Mouse (Mus musculus): ENCODE measurements at regions not wholly inside any gene's neighbourhood (a gene's known extent, or its start where the extent isn't known, plus 50 kb on each side); places are given as distances from the start of the nearest gene placed in this dataset.

- peaks cover 51% of the 10 kb centered on the region for H3K4me1 ChIP-seq (ENCODE audit: control insufficient read depth, insufficient read depth, low read length)
Observed at GRCm38 (mm10) chr6:31080279-31080678, 121.4 kb upstream of the Klf14 start.

GRCm38 (mm10) chr6:31080691-31081090 is 121.8 kb upstream of the Klf14 start:
- TF ChIP-seq CTCF (IDR thresholded peaks at IDR 0.05; ENCODE audit: borderline replicate concordance, insufficient read depth, low read length) (no peak), POLR2A (IDR thresholded peaks at IDR 0.05; ENCODE audit: low read depth, low read length) (0 out of 2 replicates have a peak, but pooled peaks have one; percentile 20)
- Histone ChIP-seq H3K4me1 (ENCODE audit: control insufficient read depth, insufficient read depth, low read length) (peaks cover 51% of the 10 kb centered on the region), H3K27ac (ENCODE audit: insufficient read depth, low read length) (peak overlapping the region; percentile 97), H3K4me3 (ENCODE audit: insufficient read depth, low read length) (no peak overlapping the region)

More at GRCm38 (mm10) chr6:31080279-31080678, 121.4 kb upstream of the Klf14 start:
- TF ChIP-seq POLR2A (IDR thresholded peaks at IDR 0.05; ENCODE audit: low read depth, low read length) (no peak), CTCF (IDR thresholded peaks at IDR 0.05; ENCODE audit: borderline replicate concordance, insufficient read depth, low read length) (no peak)
- H3K4me3 ChIP-seq (ENCODE audit: insufficient read depth, low read length): no peak overlapping the region
- peak overlapping the region; percentile 97 for H3K27ac ChIP-seq (ENCODE audit: insufficient read depth, low read length)

DNA sequence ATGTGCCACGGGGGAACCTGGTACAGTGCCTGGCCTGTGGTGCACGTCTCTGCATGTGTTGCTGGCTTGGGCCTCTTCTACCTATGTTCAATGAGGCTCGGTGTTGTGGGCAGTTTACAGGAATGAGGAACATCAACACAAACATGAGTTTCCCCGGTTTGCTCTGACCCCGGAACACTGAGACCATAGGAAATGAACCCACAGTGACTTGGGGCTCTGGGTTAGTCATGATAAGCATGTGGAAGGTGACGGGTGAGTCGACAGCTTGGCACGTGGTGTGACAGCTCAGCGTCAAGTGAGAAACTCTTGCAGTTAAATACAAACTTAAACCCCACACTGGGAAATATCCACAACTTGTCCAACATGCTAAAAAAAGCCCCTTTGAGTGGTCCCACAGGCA is 122.4 kb upstream of the Klf14 start:
- Histone ChIP-seq H3K4me1 (ENCODE audit: control insufficient read depth, insufficient read depth, low read length) (peaks cover 48% of the 10 kb centered on the region), H3K4me3 (ENCODE audit: insufficient read depth, low read length) (no peak overlapping the region), H3K27ac (ENCODE audit: insufficient read depth, low read length) (peak overlapping the region; percentile 97)
- TF ChIP-seq CTCF (IDR thresholded peaks at IDR 0.05; ENCODE audit: borderline replicate concordance, insufficient read depth, low read length): no peak
- 0 out of 2 replicates have a peak, but pooled peaks have one; percentile 14 for TF ChIP-seq POLR2A (IDR thresholded peaks at IDR 0.05; ENCODE audit: low read depth, low read length)

DNA sequence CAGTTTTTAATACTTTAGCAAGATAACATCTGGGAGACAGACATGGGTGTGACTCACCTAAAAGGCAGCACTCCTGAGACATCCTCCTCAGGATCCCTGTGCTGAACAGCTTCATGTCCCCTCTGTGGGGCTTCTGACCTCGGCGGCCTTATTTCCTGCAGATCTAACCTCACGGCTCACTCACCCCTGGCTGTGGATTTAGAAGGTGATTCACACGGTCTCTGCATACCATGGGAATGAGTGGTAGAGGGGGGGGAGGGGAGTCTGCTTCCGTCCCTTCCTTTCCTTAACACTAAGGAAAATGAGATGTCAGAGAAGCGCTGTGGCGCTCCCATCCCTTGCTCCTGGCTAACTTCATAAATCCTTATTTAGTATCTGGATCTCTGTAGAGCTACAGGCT is 123.1 kb upstream of the Klf14 start:
- TF ChIP-seq POLR2A (IDR thresholded peaks at IDR 0.05; ENCODE audit: low read depth, low read length) (no peak), CTCF (IDR thresholded peaks at IDR 0.05; ENCODE audit: borderline replicate concordance, insufficient read depth, low read length) (no peak)
- H3K4me1 ChIP-seq (ENCODE audit: control insufficient read depth, insufficient read depth, low read length): peaks cover 42% of the 10 kb centered on the region
- H3K4me3 ChIP-seq (ENCODE audit: insufficient read depth, low read length): no peak overlapping the region
- H3K27ac ChIP-seq (ENCODE audit: insufficient read depth, low read length): peak overlapping the region; percentile 97

DNA sequence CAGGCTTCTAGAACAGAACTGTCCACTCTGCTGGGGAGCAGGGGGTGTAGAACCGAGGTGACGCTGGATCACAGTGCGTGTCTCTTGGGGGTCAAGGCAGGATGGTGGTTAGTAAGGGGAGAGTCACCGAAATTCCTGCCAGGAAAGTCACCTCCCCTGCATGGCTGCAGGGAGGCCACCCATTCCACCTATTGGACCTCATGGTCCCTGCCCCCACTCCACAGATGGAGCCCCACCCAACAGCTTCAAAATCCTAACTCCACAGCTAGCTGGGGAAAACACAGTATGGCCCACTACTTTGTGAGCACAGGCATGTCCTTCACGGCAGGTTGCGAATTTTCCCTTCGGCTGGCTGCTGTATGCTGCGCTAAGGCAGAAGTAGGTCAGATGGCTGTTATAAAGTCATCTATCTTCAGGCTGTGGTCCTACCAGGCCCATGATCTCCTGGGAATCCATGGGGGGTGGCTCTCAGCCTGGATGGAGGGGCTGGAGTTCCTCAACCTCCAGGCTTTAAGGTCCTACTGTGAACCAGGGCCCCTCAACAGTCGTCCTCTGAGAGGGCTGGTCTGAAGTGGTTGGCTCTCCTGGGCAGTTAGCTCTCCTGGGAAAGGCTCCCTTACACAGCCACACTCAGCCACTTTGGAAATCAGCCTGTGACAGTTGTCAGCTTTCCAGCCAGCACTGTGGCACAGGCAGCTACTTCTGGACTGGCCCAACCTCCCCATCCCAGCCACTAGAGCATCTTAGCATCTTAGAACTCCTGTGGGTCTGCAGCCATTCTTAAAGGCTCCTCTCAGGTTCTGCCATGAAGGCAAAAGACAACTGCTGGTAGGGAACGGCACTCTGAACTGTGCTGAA is 124.0 kb upstream of the Klf14 start:
- peak; percentile 69 for TF ChIP-seq POLR2A (IDR thresholded peaks at IDR 0.05; ENCODE audit: low read depth, low read length)
- no peak for TF ChIP-seq CTCF (IDR thresholded peaks at IDR 0.05; ENCODE audit: borderline replicate concordance, insufficient read depth, low read length)
- peak overlapping the region; percentile 97 for H3K27ac ChIP-seq (ENCODE audit: insufficient read depth, low read length)
- peaks cover 34% of the 10 kb centered on the region for H3K4me1 ChIP-seq (ENCODE audit: control insufficient read depth, insufficient read depth, low read length)
- H3K4me3 ChIP-seq (ENCODE audit: insufficient read depth, low read length): peak overlapping the region; percentile 14

- peaks cover 26% of the 10 kb centered on the region for H3K4me1 ChIP-seq (ENCODE audit: control insufficient read depth, insufficient read depth, low read length)
- H3K4me3 ChIP-seq (ENCODE audit: insufficient read depth, low read length): peak overlapping the region; percentile 28
- peak overlapping the region; percentile 97 for H3K27ac ChIP-seq (ENCODE audit: insufficient read depth, low read length)
- TF ChIP-seq POLR2A (IDR thresholded peaks at IDR 0.05; ENCODE audit: low read depth, low read length): no peak
- no peak for TF ChIP-seq CTCF (IDR thresholded peaks at IDR 0.05; ENCODE audit: borderline replicate concordance, insufficient read depth, low read length)
Observed at GRCm38 (mm10) chr6:31083701-31084100, 124.8 kb upstream of the Klf14 start.

DNA sequence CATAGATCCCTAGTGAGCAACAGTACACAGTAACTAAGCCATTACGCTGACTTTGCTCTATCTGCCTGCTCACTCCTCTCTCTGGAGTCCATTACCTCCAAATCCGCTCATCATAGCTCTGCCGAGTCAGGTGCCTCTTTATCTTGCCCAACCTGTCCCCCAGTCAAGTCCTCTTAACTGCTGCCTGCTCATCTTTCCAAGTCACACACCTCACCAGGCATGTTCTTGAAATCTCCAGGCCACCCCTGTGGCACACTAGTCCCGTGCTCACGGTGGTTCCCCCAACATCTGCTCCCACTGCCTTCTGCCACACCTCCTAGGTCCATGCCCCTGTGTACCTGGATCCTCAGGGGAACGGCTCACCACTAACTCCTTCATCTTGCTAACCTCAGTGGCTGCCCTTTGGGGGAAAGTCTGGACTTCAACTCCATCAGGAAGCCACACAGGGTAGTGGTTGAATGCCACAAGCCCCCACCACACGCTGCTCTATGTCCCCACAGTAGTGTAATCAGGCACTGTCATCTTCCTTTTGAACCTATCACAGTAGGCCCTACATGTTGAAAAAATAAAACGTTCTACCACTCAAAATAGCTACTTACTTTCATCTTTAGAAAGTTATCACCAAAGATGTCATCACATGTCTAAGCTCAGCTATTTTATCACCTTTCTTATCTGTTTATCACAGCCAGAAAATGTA is 126.3 kb upstream of the Klf14 start:
- peaks cover 29% of the 10 kb centered on the region for H3K4me1 ChIP-seq (ENCODE audit: control insufficient read depth, insufficient read depth, low read length)
- H3K4me3 ChIP-seq (ENCODE audit: insufficient read depth, low read length): peak overlapping the region; percentile 60
- TF ChIP-seq POLR2A (IDR thresholded peaks at IDR 0.05; ENCODE audit: low read depth, low read length) (no peak; the same call in 1 of the 2 replicates), CTCF (IDR thresholded peaks at IDR 0.05; ENCODE audit: borderline replicate concordance, insufficient read depth, low read length) (no peak)
- H3K27ac ChIP-seq (ENCODE audit: insufficient read depth, low read length): peak overlapping the region; percentile 100

- Histone ChIP-seq H3K27ac (ENCODE audit: insufficient read depth, low read length) (peak overlapping the region; percentile 100), H3K4me1 (ENCODE audit: control insufficient read depth, insufficient read depth, low read length) (peaks cover 26% of the 10 kb centered on the region), H3K4me3 (ENCODE audit: insufficient read depth, low read length) (peak overlapping the region; percentile 60)
- TF ChIP-seq POLR2A (IDR thresholded peaks at IDR 0.05; ENCODE audit: low read depth, low read length) (peak; percentile 62; the same call in 1 of the 2 replicates), CTCF (IDR thresholded peaks at IDR 0.05; ENCODE audit: borderline replicate concordance, insufficient read depth, low read length) (no peak)
Observed at GRCm38 (mm10) chr6:31085760-31086108, 126.9 kb upstream of the Klf14 start.

DNA sequence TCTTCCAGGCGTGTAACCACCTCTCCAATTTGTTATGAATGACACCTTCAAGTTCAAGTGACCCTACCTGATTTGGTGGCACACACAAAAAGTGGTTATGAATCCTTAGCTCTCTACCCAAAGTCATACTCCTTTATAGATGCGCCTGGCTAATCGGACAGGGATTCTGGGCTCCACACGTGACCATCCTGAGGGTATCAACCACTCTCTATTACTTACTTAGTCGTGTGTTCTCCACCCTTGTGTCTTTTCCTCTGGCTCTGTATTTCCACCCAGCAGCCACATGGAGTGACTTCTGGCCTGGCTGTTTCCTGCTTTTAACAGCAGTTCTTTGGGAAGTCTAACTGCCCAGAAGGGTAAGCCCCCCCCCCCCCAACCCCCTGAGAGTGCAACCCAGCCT is 127.4 kb upstream of the Klf14 start:
- Histone ChIP-seq H3K4me3 (ENCODE audit: insufficient read depth, low read length) (peak overlapping the region; percentile 60), H3K4me1 (ENCODE audit: control insufficient read depth, insufficient read depth, low read length) (peaks cover 23% of the 10 kb centered on the region)
- TF ChIP-seq POLR2A (IDR thresholded peaks at IDR 0.05; ENCODE audit: low read depth, low read length) (peak; percentile 46), CTCF (IDR thresholded peaks at IDR 0.05; ENCODE audit: borderline replicate concordance, insufficient read depth, low read length) (no peak)

More for the DNA sequence above, 127.4 kb upstream of the Klf14 start:
- peak overlapping the region; percentile 100 for H3K27ac ChIP-seq (ENCODE audit: insufficient read depth, low read length)
